Mouse (Mus musculus): Measurements from ENCODE around the gene Zfp575.
A peak's percentile ranks its signal among the peaks of the same experiment; 100 is the strongest.

Zfp575 gene

GRCm38 (mm10) chr7:24563191-24563836, 24.1 kb downstream of the Zfp575 start:
- no peak for DNase-seq

- DNase-seq: no peak
Measured at GRCm38 (mm10) chr7:24561450-24561849, 26.0 kb downstream of the Zfp575 start.

- DNase-seq: no peak
Measured at GRCm38 (mm10) chr7:24555786-24556185, 31.7 kb downstream of the Zfp575 start.

- DNase-seq: no peak
Measured at GRCm38 (mm10) chr7:24551985-24552759, 35.3 kb downstream of the Zfp575 start.

GRCm38 (mm10) chr7:24547534-24548036, 39.9 kb downstream of the Zfp575 start:
- no peak for DNase-seq

GRCm38 (mm10) chr7:24546634-24547389, 40.6 kb downstream of the Zfp575 start:
- DNase-seq: peak; percentile 96 to 97

GRCm38 (mm10) chr7:24546068-24546614, 41.3 kb downstream of the Zfp575 start, which contains the start of the genes Pinlyp and Xrcc1:
Pinlyp (minus strand) TSS chr7:24546118.
Xrcc1 (plus strand) TSS chr7:24546289.
- DNase-seq: no peak

GRCm38 (mm10) chr7:24544506-24544905, 42.9 kb downstream of the Zfp575 start:
- DNase-seq: no peak

GRCm38 (mm10) chr7:24539686-24540085, 47.8 kb downstream of the Zfp575 start:
- no peak for DNase-seq

GRCm38 (mm10) chr7:24538701-24539100, 48.7 kb downstream of the Zfp575 start:
- DNase-seq: no peak

GRCm38 (mm10) chr7:24538154-24538553, 49.3 kb downstream of the Zfp575 start:
- no peak for DNase-seq

GRCm38 (mm10) chr7:24537591-24537990, 49.9 kb downstream of the Zfp575 start:
- DNase-seq: no peak

- no peak for DNase-seq
Measured at GRCm38 (mm10) chr7:24537081-24537480, 50.4 kb downstream of the Zfp575 start.

GRCm38 (mm10) chr7:24534301-24534700, 53.1 kb downstream of the Zfp575 start:
- DNase-seq: no peak

Data from thymus, adult 18-20 months (tissue).